Mouse (Mus musculus): ENCODE results near the gene Foxe1.
A peak's percentile ranks its signal among the peaks of the same experiment; 100 is the strongest.

Gene Foxe1

GRCm38 (mm10) chr4:46347580-46348515 lies 4.4 kb downstream of the Foxe1 start:
- DNase-seq (ENCODE audit: low spot score): peak; percentile 31

GRCm38 (mm10) chr4:46348897-46349296 lies 5.5 kb downstream of the Foxe1 start:
- DNase-seq (ENCODE audit: low spot score): no peak

- no peak for DNase-seq (ENCODE audit: low spot score)
Measured at GRCm38 (mm10) chr4:46349530-46349929, 6.1 kb downstream of the Foxe1 start.

GRCm38 (mm10) chr4:46353045-46353444 lies 9.6 kb downstream of the Foxe1 start:
- DNase-seq (ENCODE audit: low spot score): no peak

- DNase-seq (ENCODE audit: low spot score): peak; percentile 74
Measured at GRCm38 (mm10) chr4:46356351-46357133, 13.1 kb downstream of the Foxe1 start.

- DNase-seq (ENCODE audit: low spot score): no peak
Measured at GRCm38 (mm10) chr4:46359539-46360253, 16.3 kb downstream of the Foxe1 start.

- no peak for DNase-seq (ENCODE audit: low spot score)
Measured at GRCm38 (mm10) chr4:46361258-46361657, 17.8 kb downstream of the Foxe1 start.

- DNase-seq (ENCODE audit: low spot score): no peak
Measured at GRCm38 (mm10) chr4:46364360-46364759, 21.0 kb downstream of the Foxe1 start.

- DNase-seq (ENCODE audit: low spot score): no peak
Measured at GRCm38 (mm10) chr4:46367487-46367959, 24.1 kb downstream of the Foxe1 start.

GRCm38 (mm10) chr4:46369070-46369469 lies 25.7 kb downstream of the Foxe1 start:
- DNase-seq (ENCODE audit: low spot score): no peak

GRCm38 (mm10) chr4:46370406-46370805 lies 27.0 kb downstream of the Foxe1 start:
- no peak for DNase-seq (ENCODE audit: low spot score)

GRCm38 (mm10) chr4:46371030-46371429 lies 27.6 kb downstream of the Foxe1 start:
- DNase-seq (ENCODE audit: low spot score): peak; percentile 51

- peak; percentile 43 for DNase-seq (ENCODE audit: low spot score)
Measured at GRCm38 (mm10) chr4:46374455-46374854, 31.0 kb downstream of the Foxe1 start.

- DNase-seq (ENCODE audit: low spot score): peak; percentile 84
Measured at GRCm38 (mm10) chr4:46374869-46375368, 31.5 kb downstream of the Foxe1 start.

- no peak for DNase-seq (ENCODE audit: low spot score)
Measured at GRCm38 (mm10) chr4:46388556-46388955, 45.1 kb downstream of the Foxe1 start.

GRCm38 (mm10) chr4:46389013-46389611 lies 45.7 kb downstream of the Foxe1 start, which contains the start of gene Trmo:
Trmo (minus strand) TSS chr4:46389437.
- peak; percentile 96 for DNase-seq (ENCODE audit: low spot score)

- peak; percentile 70 for DNase-seq (ENCODE audit: low spot score)
Measured at GRCm38 (mm10) chr4:46389612-46390341, 46.4 kb downstream of the Foxe1 start.

GRCm38 (mm10) chr4:46390390-46390970 lies 47.1 kb downstream of the Foxe1 start:
- DNase-seq (ENCODE audit: low spot score): peak; percentile 90

GRCm38 (mm10) chr4:46394388-46394787 lies 51.0 kb downstream of the Foxe1 start:
- DNase-seq (ENCODE audit: low spot score): no peak

GRCm38 (mm10) chr4:46395736-46396135 lies 52.3 kb downstream of the Foxe1 start:
- DNase-seq (ENCODE audit: low spot score): no peak
